ENCODE assay signal across 8 mouse cellular contexts in genomic region chr4:57538029-57538688, GRCm38 (mm10). TPM values are rescaled to one million over a fixed set of nuclear protein-coding genes. Genes with fewer than 3 reads are reported as not detected.
A peak's percentile ranks its signal among the peaks of the same experiment; 100 is the strongest.
DNase-seq lines count a peak whose midpoint lies in the region; ATAC-seq lines count a peak whose summit lies in the region.

No protein-coding gene starts in this region.

- H3K27me3 ChIP-seq in midbrain, embryonic 11.5 days (ENCODE audit: control insufficient read depth, insufficient read depth, low read length): no peaks in the 10 kb centered on the region
- H3K27me3 ChIP-seq in midbrain, embryonic 16.5 days (ENCODE audit: control insufficient read depth, insufficient read depth, low read depth, low read length): no peaks in the 10 kb centered on the region
- no peaks in the 10 kb centered on the region for H3K27me3 ChIP-seq in intestine, embryonic 15.5 days (replicated peaks)
- no peaks in the 10 kb centered on the region for H3K27me3 ChIP-seq in stomach, embryonic 15.5 days (replicated peaks)

- peak; percentile 77 for DNase-seq in midbrain, embryonic 11.5 days (ENCODE audit: low spot score, missing footprints)
- peak; percentile 49 for DNase-seq in embryo, embryonic 10.5 days (ENCODE audit: low spot score)
- DNase-seq in left cerebral cortex, adult 11 months (ENCODE audit: low spot score): no peak
- DNase-seq in kidney, adult 9 months: no peak

- ATAC-seq in midbrain, embryonic 11.5 days (ENCODE audit: low FRiP score): no peak
- ATAC-seq in midbrain, embryonic 16.5 days: no peak
- peak; percentile 83 for ATAC-seq in intestine, embryonic 15.5 days
- ATAC-seq in stomach, embryonic 15.5 days (ENCODE audit: insufficient read depth, low FRiP score, low read depth): no peak
- ATAC-seq in monocyte, adult 5-6 weeks (replicated peaks; ENCODE audit: insufficient number of reproducible peaks, low FRiP score, low TSS enrichment, poor library complexity, severe bottlenecking): no peak

- H3K9me3 ChIP-seq in midbrain, embryonic 11.5 days (ENCODE audit: control insufficient read depth, low read length): no peaks in the 10 kb centered on the region
- H3K9me3 ChIP-seq in midbrain, embryonic 16.5 days (replicated peaks; ENCODE audit: control insufficient read depth, low read length, poor library complexity, severe bottlenecking): no peaks in the 10 kb centered on the region
- no peaks in the 10 kb centered on the region for H3K9me3 ChIP-seq in intestine, embryonic 15.5 days
- H3K9me3 ChIP-seq in stomach, embryonic 15.5 days: no peaks in the 10 kb centered on the region

- no peaks in the 10 kb centered on the region for H3K4me1 ChIP-seq in midbrain, embryonic 11.5 days (ENCODE audit: control insufficient read depth, insufficient read depth, low read length)
- no peaks in the 10 kb centered on the region for H3K4me1 ChIP-seq in midbrain, embryonic 16.5 days (ENCODE audit: control insufficient read depth, insufficient read depth, low read length)
- H3K4me1 ChIP-seq in intestine, embryonic 15.5 days (replicated peaks): 0 out of 2 replicates have a peak, but pooled peaks cover 9% of the 10 kb centered on the region
- peaks cover 12% of the 10 kb centered on the region; the same call in 1 of the 2 replicates for H3K4me1 ChIP-seq in stomach, embryonic 15.5 days

- H3K4me3 ChIP-seq in midbrain, embryonic 11.5 days (ENCODE audit: low read depth, low read length): no peak overlapping the region
- no peak overlapping the region for H3K4me3 ChIP-seq in midbrain, embryonic 16.5 days (ENCODE audit: low read depth, low read length)
- H3K4me3 ChIP-seq in intestine, embryonic 15.5 days (replicated peaks): no peak overlapping the region
- no peak overlapping the region for H3K4me3 ChIP-seq in stomach, embryonic 15.5 days (replicated peaks)

- no peaks in the 10 kb centered on the region for H3K36me3 ChIP-seq in midbrain, embryonic 11.5 days (ENCODE audit: control insufficient read depth, insufficient read depth, low read length)
- no peaks in the 10 kb centered on the region for H3K36me3 ChIP-seq in midbrain, embryonic 16.5 days (ENCODE audit: control insufficient read depth, insufficient read depth, low read length)
- H3K36me3 ChIP-seq in intestine, embryonic 15.5 days: no peaks in the 10 kb centered on the region
- no peaks in the 10 kb centered on the region for H3K36me3 ChIP-seq in stomach, embryonic 15.5 days

- no peak overlapping the region for H3K9ac ChIP-seq in midbrain, embryonic 11.5 days (ENCODE audit: low read length)
- H3K9ac ChIP-seq in midbrain, embryonic 16.5 days (ENCODE audit: low read depth, low read length): no peak overlapping the region
- H3K9ac ChIP-seq in intestine, embryonic 15.5 days: no peak overlapping the region
- no peak overlapping the region for H3K9ac ChIP-seq in stomach, embryonic 15.5 days

- no peak overlapping the region for H3K27ac ChIP-seq in midbrain, embryonic 11.5 days (ENCODE audit: low read depth, low read length)
- no peak overlapping the region for H3K27ac ChIP-seq in midbrain, embryonic 16.5 days (ENCODE audit: low read length)
- H3K27ac ChIP-seq in intestine, embryonic 15.5 days: peak overlapping the region; percentile 66
- peak overlapping the region; percentile 9; the same call in 1 of the 2 replicates for H3K27ac ChIP-seq in stomach, embryonic 15.5 days

- WGBS in midbrain, embryonic 11.5 days: 10% methylated on average over 4 of the region's 4 CpGs
- WGBS in midbrain, embryonic 16.5 days: 18% methylated on average over 4 of the region's 4 CpGs
- WGBS in intestine, embryonic 15.5 days: 16% methylated on average over 4 of the region's 4 CpGs
- 17% methylated on average over 4 of the region's 4 CpGs for WGBS in stomach, embryonic 15.5 days

- no peak overlapping the region for H3K4me2 ChIP-seq in midbrain, embryonic 11.5 days
- no peak overlapping the region for H3K4me2 ChIP-seq in midbrain, embryonic 16.5 days (ENCODE audit: low read length)
- no peak overlapping the region for H3K4me2 ChIP-seq in intestine, embryonic 15.5 days (replicated peaks)
- H3K4me2 ChIP-seq in stomach, embryonic 15.5 days: no peak overlapping the region

RNA-seq across cellular contexts. Expression of gene Pakap, which starts 29.8 kb away (rescaled TPM):
- polyA plus RNA-seq in midbrain, embryonic 11.5 days (2014; fragmentation: Nextera tagmentation; extraction: Ambion mirVana): 21.1 and 21.4 TPM in 2 replicates
- 11.2 and 12.7 TPM in 2 replicates for polyA plus RNA-seq in midbrain, embryonic 16.5 days (2015; fragmentation: Nextera tagmentation; extraction: Ambion mirVana)
- 22.8 and 25.9 TPM in 2 replicates for polyA plus RNA-seq in intestine, embryonic 15.5 days (2015; fragmentation: Nextera tagmentation; extraction: Ambion mirVana)
- 24.7 and 25.8 TPM in 2 replicates for polyA plus RNA-seq in stomach, embryonic 15.5 days (2015; fragmentation: Nextera tagmentation; extraction: Ambion mirVana)
- 0.29 TPM in 1 of 3 replicates, not detected in the others for total RNA-seq in monocyte, adult 5-6 weeks (2017)

Comparison
In these comparisons a context has a peak if more than half of its experiments do, and no peak if none do; other contexts are left out.
1. DNase-seq: peak in midbrain, embryonic 11.5 days (single experiment) and embryo, embryonic 10.5 days (single experiment); none in left cerebral cortex, adult 11 months (single experiment) and kidney, adult 9 months (single experiment).
2. H3K27ac ChIP-seq: peak in intestine, embryonic 15.5 days (single experiment) and stomach, embryonic 15.5 days (single experiment); none in midbrain, embryonic 11.5 days (single experiment) and midbrain, embryonic 16.5 days (single experiment).